Mouse (Mus musculus) adipocyte (in vitro differentiated cells): ENCODE data around the gene Ndrg4.

Experiments
- DNase-seq: peaks from one replicate; pipeline ENCODE4 v3.0.0-alpha.2; 2016; ENCODE audit warnings: low spot score

The Ndrg4 gene

DNA sequence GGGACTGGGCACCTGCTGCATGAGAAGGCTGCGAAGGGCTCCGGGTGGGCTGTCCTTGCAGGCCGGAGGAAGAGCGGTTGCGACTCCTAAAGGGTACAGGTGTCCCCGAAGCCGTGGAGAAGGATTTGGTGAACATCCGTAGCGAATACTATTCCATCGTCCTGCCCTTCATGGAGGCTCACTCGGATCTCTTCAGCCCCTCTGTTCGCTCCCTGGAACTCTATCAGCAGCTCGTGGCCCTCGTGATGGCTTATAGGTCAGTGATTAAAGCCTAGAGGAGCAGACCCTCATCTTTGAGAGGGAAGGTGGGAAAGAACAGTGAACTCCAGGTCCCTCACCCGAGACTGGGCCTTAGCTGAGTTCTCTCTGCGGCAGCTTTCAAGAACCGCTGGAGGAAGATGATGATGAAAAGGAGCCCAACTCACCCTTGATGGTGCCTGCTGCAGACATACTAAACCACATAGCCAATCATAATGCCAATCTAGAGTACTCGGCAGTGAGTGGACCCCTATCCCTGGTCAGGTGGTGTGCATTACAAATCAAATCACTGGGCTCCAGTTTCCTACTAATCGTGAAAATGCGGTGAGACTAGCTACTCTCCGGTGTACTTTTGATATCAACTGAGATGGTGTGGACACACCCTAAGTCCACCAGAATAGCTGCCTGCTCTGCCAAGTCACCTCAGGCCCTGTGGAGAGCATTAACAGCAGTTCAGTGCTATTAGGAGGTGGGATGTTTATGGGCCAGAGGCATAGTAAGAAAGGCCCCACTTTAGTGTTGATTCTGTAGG is 40.0 kb downstream of the Ndrg4 start:
- DNase-seq = no peak

GRCm38 (mm10) chr8:95727625-95728024 is 50.8 kb downstream of the Ndrg4 start:
- no peak for DNase-seq

GRCm38 (mm10) chr8:95738596-95738995 is 61.8 kb downstream of the Ndrg4 start:
- peak; percentile 40 for DNase-seq

- no peak for DNase-seq
Observed at GRCm38 (mm10) chr8:95741732-95742131, 65.0 kb downstream of the Ndrg4 start.

- no peak for DNase-seq
Observed at GRCm38 (mm10) chr8:95748028-95748427, 71.2 kb downstream of the Ndrg4 start.

DNA sequence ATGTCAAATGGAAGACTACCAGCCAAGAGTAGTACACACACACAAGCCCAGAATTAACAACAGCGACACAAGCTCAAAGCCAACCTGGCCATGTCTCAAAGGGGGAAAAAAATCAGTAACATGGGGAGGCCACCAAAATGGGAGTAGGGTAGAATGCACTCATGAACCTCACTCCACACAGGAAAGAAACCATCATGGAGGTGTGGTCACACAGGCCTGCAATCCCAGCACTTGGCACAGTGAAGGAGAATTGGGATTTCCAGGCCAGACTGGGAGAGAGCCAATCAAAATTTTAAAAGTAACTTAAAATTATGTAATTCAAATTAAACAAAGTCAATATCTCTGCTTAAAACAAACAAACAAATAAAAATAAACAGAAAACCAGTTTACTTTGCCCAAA is 75.1 kb downstream of the Ndrg4 start:
- DNase-seq = peak; percentile 54

DNA sequence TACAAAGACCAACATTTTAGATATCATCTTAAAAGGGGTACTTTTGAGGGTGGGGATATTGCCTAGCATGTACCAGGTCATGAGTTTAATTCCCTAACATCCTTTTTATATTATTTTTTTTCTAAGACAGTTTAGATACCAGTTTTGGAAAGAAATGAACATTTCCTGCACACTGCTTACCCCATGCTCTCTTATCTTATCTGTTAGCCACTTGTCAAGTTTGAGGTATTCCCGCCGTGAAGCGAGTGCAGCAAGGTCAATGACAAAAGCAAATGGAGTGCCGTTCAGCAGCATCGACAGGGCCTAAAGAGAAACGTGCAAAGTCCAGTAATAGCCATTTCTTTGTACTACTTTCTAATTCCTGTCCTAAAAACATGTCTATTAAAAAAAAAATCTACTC is 83.5 kb downstream of the Ndrg4 start:
- DNase-seq = no peak

- DNase-seq = no peak
Observed at GRCm38 (mm10) chr8:95764133-95764532, 87.4 kb downstream of the Ndrg4 start.
